Mouse (Mus musculus) ovary, postnatal 10 days (tissue): ENCODE data around the gene Sult2b1.

Experiments
- DNase-seq: peaks from one replicate; pipeline ENCODE4 v3.0.0; 2022; ENCODE audit warnings: low spot score

Sult2b1 gene

DNA sequence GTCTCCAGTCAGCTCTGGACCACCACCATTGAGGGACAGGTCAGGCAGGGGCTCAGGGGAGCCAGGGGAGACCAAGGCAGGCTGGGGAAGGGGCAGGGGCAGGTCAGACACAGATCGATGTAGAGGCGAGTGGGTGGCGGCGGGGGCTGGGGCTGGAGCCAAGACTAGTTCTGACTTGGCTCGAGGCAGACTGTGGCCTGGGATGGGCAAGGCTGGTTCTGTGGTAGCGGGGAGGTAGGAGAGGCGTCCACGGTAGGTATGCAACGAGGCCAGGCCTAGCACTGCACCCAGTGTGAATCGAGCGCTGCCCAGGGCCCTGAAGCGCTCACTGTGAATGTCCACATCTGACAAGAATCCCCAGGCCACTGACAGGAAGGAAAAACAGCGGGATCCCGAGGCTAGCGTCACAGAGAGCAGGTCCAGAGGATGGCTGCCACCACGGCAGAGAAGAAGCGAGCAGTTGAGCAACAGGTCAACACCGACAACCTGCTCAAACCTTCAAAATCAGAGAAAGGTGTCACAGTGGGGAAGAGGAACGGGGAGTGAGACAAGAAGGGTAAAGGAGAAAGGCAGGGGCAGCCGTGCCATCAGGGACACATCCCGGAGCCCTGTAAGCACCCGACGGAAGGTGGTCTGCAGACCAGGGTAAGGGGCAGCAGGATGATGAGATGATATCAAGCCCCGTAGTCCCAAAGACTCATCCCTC lies 73.0 kb downstream of the Sult2b1 start:
- DNase-seq = no peak

DNA sequence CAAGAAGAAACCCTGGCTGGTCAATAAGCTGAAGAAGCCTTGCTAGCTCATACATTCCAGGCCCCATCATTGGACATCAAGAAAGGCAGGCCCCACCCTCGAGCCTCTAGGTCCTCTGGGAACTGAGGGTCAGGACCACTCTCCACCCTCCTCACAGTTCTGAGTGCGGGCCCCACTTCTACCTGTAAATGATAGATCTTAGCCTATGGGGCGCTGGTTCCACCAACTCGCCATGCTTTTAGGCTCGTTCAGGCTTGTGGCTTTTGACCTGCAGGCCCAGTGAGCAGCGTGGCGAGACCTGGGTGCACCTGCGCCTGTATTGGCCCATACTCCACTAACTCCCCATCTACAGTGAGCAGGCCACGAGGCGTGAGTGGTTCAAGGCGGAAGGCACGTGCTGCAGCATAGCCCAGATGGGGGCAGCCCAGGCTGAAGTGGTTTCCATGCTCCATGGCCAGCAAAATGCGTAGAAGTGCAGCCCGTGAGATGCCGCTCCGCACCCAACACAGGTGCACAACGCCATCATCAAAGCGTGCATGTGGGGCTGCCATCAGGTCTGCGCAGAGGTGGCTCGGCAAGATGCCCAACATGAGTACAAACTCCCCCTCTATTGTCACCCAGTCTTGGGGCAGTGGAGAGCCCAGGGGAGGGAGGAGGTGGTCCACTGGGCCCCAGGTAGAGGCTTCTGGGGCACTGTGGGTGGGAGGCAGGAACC lies 73.8 kb downstream of the Sult2b1 start:
- DNase-seq = no peak

DNA sequence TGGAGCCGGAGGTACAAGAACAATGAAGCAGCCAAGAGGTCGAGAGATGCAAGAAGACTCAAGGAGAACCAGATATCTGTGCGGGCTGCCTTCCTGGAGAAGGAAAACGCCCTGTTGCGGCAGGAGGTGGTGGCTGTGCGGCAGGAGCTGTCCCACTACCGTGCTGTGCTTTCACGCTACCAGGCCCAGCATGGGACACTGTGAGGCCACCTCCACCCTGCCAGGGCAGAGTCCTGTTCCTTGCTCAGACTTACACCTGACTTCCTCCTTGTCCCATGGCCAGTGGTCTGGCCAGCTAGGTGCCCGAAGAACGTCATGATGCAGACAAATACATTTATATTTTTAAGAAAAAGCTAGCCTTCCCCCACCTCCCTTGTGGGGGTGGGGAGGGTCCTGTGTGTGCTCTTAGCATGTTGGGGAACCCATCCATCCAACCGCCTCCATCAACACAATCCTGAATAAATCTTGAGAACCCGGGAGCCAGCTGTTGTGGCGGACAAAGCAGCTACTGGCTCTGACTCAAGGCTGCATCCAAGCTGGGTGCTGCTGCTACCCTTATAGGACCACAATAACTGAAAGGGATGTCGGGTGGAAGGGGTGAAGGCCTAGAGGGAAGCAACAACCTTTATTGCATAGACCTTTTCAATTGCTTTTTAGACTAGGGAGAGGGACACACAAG lies 74.7 kb downstream of the Sult2b1 start:
- DNase-seq = no peak

DNA sequence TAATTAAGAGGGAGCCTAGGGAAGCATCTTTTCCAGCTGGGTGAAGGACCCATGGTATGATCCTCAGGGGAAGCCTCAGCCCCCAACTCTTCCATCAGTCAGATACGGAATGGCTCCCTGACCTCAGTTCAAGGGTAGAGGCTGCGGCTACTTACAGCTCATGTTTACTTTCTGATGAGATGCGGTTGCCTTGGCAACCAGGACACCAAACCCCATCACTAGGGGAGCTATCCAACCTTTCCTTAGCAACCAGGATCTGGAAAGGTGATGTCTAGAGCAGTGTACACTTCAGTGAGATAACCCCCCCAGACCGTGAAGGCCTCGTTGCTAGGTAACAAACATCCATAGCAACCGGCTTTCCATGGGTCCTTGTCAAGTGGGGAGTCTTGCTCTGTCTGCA lies 75.4 kb downstream of the Sult2b1 start:
- DNase-seq = no peak

DNA sequence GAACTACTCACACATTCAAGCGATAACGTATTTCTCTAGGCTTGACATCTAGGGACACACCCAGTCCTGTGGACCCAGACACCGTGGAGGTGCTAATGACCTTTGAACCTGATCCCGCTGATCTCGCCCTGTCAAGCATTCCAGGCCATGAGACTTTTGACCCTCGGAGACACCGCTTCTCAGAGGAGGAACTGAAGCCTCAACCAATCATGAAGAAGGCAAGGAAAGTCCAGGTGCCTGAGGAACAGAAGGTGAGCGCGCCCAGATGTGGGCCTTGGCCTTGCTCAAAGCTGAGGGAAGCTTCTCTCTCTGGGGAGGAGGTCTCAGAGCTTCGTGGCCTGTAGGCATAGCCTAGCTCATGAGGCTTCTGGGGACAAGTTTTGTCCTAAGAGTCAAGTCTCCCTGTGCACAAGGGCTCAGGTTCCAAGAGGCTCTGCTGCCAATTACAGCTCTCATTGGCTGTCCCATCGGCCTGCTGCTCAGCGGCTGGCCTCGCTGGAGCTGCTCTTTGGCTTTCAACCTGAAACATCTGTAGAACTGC lies 76.2 kb downstream of the Sult2b1 start:
- no peak for DNase-seq

DNA sequence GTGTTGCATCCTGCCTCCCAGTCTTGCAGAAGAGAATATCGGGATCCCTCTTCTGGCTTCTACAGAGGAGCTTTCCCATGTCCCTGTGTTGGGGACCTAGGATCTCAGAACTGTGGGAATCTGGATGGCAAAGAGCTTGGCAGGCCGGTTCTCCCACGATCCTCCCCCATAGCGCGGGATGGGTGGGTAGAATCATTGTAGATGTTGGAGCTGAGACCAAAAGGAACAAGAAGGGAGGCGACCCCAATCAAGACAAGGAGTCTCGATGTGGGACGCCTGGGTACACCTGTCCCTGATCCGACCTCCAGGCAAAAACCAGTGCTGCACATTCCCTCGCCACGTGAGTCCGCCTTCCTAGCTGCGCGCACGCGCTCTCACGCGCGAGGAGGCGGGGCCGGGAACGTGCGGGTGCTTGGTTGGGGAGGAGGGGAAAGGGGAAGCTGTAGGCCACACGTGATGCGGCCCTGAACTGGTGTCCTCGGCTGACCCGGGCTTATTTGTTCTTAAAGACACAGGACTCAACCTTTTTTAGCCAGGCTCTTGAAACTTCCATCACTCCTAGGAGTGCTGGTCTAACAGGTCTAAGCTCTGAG lies 77.0 kb downstream of the Sult2b1 start:
- peak; percentile 92 for DNase-seq

DNA sequence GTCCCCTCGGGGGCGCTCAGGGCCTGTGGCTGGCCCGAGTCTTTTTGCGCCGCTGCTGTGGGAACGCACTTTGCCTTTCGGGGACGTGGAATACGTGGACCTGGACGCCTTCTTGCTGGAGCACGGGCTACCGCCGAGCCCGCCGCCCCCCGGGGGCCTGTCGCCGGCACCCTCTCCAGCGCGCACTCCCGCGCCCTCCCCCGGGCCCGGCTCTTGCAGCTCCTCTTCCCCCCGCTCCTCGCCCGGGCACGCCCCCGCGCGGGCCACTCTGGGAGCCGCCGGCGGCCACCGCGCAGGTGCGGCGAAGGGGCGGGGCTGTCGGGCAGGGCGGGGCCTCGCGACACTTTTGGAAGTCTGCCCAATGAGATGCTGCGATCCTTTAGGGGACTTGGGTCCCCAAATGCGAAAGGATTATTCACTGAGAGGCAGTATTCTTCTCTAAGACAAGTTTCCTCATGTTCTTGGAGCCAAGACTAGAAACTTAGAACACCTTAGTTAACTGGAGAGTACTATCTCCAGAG lies 77.7 kb downstream of the Sult2b1 start:
- DNase-seq = peak; percentile 81

DNA sequence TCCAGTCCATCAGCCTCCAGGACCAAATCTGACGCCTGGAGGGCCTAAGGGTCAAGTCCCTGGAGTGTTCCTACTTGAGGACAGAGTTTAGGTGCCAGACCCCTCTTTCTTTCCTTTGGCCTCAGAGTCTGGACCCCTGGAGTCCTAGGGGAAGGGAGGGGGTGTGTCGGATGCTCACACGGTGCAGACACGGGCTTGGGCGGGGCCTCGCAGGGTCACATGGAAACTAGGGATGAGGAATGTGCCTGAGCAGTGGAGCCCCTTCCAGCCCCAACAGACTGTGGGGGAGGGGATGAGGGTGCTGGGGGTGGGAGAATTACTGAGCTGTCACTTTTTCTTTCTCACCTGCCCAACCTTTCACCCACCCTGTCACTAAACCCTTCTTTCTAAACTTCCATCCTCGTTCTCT lies 78.6 kb downstream of the Sult2b1 start:
- DNase-seq = no peak

DNA sequence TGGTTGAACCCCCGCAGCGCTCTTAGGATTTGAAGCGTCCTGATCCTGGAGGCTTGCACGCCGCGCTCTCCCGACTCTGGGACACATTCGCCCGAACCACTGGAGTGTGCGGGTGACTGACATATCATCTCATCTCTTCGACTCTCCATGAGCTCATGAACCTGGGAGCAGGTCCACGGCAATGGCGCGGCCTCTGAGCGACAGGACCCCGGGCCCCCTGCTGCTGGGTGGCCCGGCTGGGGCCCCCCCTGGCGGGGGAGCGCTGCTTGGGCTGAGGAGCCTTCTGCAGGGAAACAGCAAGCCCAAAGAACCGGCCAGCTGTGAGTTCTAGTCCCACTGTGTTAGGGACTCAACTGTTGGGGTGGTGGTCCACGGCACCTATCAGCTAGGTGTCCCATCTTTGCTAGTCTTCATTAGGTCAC lies 79.0 kb downstream of the Sult2b1 start:
- DNase-seq = no peak

DNA sequence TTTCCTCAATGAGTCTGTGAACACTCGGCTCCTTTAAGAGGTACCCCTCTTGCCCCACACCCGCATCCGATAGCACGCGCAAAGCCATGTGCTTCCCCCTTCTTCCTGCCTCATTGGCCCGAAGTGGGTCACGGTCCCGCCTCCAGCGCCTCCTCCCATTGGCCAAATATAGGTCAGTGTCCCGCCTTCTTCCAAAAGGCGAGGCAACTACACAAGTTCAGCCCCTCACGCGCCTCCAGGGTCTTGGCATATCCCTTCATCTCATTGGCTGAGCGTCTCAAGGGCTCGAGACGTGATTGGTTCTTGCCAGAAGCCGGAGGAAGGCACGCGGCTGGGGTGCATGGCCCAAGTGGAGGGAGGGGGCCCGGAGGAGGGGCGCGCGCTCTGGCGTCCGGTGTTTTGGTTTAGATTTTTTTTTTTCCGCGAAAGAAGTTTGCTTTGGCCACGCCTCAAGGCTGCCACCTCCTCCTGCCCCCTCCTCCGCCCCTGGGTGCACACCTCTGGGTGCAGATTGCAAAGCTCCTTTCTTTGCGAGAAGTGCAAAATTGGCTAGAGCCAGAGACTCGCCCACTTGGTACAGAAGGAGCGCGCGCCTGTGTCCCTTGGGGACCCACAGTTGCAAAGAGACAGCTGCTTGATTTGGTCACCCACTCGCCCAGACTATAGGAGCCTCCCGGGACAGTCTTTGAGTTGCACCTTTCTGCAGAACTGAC lies 79.6 kb downstream of the Sult2b1 start, which contains the start of gene Dbp:
Dbp (plus strand) TSS at position 359 of the 713 bp plus-strand sequence.
- DNase-seq = peak; percentile 90

DNA sequence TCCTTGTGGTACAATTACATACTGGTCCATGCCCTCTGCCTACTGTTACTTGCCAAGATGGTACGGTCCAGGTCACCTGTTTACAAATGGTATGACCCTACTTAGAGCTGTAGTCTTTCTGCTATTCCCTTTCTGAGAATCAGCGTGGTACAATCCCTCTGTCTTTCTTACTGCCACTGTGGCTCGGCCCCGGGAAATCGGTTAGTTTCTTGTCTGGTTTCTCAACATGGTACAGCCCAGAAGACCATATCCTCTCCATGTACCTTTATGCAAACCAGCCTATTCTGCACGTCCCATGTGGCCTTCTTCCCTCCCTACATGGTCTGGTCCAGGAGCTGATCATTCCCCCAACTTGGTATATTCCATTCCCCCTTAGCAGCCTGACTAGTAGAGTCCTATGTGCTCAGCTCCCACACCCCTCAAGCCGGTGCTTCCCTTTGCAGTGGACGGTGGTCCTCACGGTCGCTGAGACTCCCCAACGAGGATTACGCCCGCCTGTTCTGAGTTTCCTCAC lies 80.4 kb downstream of the Sult2b1 start:
- DNase-seq = no peak

DNA sequence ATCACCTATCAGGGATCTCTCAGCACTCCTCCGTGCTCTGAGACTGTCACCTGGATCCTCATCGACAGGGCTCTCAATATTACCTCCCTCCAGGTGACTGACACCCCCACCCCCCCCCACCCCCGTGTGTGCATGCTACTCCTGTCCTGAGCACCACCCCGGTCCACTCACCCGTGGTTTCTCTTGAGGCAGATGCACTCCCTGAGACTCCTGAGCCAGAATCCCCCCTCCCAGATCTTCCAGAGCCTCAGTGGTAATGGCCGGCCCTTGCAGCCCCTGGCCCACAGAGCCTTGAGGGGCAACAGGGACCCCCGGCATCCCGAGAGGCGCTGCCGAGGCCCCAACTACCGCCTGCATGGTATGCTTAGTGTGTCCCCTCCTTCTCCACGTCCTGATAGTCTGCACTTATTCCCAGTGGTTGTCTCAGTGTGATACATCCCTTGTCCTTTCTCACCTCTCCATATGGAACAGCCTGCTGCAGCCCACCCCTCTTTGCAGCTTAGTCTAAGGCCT lies 80.9 kb downstream of the Sult2b1 start:
- no peak for DNase-seq

DNA sequence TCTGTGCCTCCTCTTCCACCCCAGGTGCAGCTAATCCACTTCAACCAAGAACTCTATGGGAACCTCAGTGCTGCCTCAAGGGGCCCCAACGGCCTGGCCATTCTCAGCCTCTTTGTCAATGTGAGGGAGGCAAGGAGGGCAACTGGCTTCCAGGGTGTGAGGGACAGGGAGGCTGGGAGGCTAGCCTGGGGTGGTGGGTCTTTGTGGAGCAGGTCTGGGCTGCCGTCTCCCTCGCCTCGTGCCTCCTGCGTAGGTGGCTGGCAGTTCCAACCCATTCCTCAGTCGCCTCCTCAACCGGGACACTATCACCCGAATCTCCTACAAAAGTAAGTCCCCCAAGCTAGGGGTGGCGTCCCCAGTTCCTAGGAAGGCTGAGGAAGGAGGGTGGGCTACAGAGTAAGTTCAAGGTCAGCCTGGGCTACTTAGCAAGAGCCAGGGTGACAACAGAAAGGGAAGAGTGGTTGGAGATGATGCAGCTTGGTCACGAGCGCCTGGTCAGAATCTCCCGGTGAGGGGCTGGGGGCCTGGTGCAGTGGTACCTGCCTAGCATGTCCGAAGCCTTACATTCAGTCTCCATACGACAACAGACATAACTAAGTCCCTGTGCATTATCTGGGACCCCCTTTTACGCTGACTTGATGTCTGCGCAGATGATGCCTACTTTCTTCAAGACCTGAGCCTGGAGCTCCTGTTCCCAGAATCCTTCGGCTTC lies 81.5 kb downstream of the Sult2b1 start:
- DNase-seq = no peak

DNA sequence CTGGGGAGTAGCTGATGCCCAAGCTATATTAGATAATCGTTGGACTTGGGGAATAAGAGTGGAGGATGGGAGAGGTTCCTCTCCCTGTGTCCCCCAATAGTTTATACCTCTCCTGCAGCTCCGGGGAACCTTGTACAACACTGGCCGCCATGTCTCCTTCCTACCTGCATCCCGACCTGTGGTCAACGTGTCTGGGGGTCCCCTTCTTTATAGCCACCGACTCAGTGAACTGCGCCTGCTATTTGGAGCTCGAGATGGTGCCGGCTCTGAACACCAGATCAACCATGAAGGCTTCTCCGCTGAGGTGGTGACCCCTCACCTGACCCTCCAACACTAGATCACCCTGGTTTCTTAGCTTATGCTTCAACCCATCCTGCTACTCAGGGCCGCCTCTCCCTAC lies 82.2 kb downstream of the Sult2b1 start:
- DNase-seq = no peak

DNA sequence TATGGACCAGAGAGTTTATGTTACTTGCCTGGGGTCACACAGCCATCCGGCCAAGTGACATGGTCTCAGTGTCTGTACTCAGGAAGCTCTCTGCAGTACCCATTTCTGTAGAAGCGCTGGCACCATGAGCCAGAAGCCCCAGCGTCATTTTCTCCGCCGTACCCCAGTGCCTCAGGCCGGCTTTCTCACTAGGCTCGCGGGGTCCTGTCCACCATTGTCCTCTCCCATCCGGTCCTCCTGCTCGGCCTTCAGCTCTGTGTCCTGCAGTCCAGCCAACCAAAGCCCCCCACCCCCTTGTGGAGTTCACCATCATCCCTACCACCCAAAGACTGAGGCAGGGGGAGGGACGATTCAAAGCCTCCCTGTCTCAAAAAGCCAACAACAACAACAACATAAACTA lies 82.9 kb downstream of the Sult2b1 start:
- no peak for DNase-seq

DNA sequence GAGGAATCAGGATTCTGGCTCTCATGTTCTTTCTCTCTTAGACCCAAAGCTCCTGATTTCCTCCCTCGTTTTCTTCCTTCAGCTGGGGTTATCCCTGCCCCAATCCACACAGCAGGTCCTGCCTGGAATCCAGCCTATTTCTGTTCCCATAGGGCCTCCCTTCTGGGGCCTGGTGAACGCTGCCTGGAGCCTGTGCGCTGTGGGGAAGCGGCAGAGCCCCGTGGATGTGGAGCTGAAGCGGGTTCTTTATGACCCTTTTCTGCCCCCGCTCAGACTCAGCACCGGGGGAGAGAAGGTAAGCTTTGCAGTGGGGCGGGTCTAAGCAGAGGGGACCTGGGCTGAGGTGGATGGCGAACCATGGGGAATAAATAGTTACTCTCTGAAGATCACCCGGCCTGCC lies 83.4 kb downstream of the Sult2b1 start:
- DNase-seq = no peak

DNA sequence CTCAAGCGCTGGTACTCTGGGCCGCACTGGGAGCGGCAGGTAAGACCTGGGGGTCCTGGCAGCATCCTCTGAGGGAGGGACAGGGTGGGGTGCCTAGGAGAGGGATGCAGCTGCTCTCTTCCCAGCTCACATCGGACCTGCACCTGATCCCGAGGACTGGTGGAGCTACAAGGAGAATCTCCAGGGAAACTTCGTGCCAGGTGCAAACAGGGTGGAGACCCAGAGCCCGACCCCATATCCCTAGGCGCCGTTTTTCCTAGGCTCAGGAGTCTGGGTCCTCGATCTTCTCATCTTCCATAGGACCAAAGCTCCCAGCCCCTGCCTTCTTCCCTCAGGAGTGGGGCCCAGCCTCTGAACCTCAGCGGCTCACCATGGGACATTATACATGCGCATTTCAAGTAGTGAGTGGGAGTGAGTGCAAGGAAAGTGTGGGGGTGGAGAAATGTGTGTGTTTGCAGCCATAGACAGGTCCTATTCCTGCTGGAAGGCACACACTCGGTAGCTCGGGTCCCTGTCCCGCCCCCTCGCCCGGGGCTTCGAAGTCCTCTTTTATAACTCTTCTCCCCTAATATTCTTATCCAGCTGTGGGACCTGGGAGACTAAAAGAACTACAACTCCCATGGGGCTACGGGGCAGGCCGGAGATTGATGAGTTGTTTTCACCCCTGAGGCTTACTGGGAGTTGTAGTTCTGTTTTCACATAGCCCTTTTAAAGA lies 84.0 kb downstream of the Sult2b1 start:
- no peak for DNase-seq

DNA sequence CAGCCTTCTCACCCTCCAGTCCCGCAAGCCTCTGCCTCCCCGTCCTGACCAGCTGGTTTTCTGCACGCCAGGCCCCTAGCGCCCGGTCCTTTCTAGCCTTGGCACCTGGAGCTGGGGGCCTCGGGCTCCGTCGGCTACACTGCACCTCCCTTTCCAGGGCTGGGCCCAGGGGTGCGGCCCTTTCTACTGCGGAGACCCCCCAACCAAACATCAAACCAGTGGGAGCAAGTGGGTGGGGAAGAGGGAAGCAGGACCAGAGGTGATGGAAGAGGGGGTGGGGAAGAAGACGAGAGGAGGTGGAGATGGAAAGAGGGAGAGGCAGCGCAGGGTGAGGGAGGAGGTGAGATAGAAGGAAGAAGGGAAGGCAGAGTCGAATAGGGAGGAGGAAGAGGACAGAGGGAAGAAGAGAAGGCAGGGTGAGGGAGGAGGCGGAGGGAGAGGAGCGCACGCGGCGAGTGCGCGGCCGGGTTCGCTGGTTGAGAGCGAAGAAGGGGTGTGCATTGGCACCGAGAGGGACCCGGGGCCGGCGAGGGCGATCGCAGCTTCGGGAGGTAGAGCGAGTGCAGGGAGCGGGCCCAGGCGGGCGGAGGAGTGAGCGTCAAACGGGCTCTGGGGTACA lies 84.8 kb downstream of the Sult2b1 start, which contains the start of gene Car11:
Car11 (plus strand) TSS at position 321 of the 619 bp plus-strand sequence.
- DNase-seq = no peak

DNA sequence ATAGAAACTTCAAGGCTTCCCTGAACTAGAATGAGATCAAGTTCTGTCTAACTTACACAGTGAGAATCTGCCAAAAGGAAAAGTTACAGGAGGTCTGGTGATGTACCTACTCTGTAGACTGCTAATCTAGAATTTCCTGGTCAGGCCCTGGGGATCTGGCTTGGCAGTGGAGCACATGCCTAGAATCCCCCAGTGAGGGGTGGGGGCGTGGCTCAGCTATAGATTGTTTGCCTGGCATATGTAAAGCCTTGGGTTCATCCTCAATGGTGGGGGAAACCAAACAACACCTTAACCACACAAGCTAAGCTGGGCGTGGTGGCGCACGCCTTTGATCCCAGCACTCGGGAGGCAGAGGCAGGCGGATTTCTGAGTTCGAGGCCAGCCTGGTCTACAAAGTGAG lies 86.6 kb downstream of the Sult2b1 start:
- no peak for DNase-seq
